Mouse (Mus musculus) kidney, embryonic 16.5 days (tissue): ENCODE results near the gene Slc6a20b. TPM values are rescaled to one million over a fixed set of nuclear protein-coding genes. Genes with fewer than 3 reads are reported as not detected.

Experiments used
- ATAC-seq: fragments of 200-750 bp; cut with Nextera tagmentation; 2 replicates; pipeline ENCODE4 v1.8.0; 2017; ENCODE audit warnings: moderate TSS enrichment; ENCODE audit not compliant: low FRiP score, low TSS enrichment
- H3K27ac ChIP-seq: fragments of 300-500 bp; sonication (generic); 2 replicates; pipeline ENCODE4 v1.5.1; 2014; ENCODE audit warnings: low read length
- H3K27me3 ChIP-seq: fragments of 300-500 bp; sonication (generic); 2 replicates; pipeline ENCODE4 v1.6.1; 2014; ENCODE audit warnings: low read length, control low read depth, mixed read lengths; ENCODE audit not compliant: insufficient read depth
- H3K36me3 ChIP-seq: fragments of 300-500 bp; sonication (generic); 2 replicates; pipeline ENCODE4 v1.6.1; 2014; ENCODE audit warnings: low read length, control low read depth, mixed read lengths; ENCODE audit not compliant: insufficient read depth
- H3K4me1 ChIP-seq: fragments of 300-500 bp; sonication (generic); 2 replicates; pipeline ENCODE4 v1.6.1; 2014; ENCODE audit warnings: low read length, control low read depth, mixed read lengths; ENCODE audit not compliant: insufficient read depth
- H3K4me2 ChIP-seq: fragments of 300-500 bp; sonication (generic); replicated peaks from 2 replicates; pipeline ENCODE4 v1.6.1; 2014; ENCODE audit warnings: low read depth, low read length
- H3K4me3 ChIP-seq: fragments of 300-500 bp; sonication (generic); 2 replicates; pipeline ENCODE4 v1.5.1; 2014; ENCODE audit warnings: mild to moderate bottlenecking, low read length
- H3K9ac ChIP-seq: fragments of 300-500 bp; sonication (generic); replicated peaks from 2 replicates; pipeline ENCODE4 v1.6.1; 2014; ENCODE audit warnings: low read length
- H3K9me3 ChIP-seq: fragments of 300-500 bp; sonication (generic); 2 replicates; pipeline ENCODE4 v1.6.1; 2016; ENCODE audit warnings: low read length, control low read depth
- WGBS: fragments of 180-500 bp; shearing (Covaris S2); extraction: QIAGEN DNeasy Blood & Tissue Kit; methylation state at CpG from one replicate; pipeline ENCODE4 v1.1.7; 2014; 5-methylcytosine and 5-hydroxymethylcytosine counted together
- polyA plus RNA-seq: library from polyadenylated mRNA; unstranded; fragments of >200 nt; fragmentation: Nextera tagmentation; extraction: Ambion mirVana; gene quantifications from 2 replicates; pipeline ENCODE4 v1.2.1, GENCODE M21; 2015

The Slc6a20b gene
- polyA plus RNA-seq, 1 experiment from 2014 or later, result 7.9 TPM

DNA sequence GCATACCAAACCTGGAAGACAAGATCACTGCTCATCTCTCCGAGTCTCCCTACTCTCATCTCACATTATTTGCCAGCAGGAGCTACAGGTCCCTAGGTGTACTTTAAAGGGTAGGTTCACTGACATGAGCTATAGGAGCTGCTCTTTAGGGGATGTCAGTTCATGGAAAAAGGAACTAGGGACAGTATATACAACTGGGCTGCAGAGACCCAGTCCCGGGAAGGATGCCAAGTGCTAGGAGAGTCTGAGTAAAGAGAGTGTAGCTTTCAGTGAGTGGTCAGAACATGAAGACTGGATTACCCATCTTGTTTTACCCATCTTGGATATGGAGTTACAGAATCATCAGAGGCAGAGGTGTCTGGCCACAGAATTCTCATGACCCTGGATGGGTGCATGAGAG lies 35.0 kb downstream of the Slc6a20b start:
- WGBS, result 94% methylated on average over 2 of the region's 2 CpGs
- Histone ChIP-seq H3K9me3 (no peaks in the 10 kb centered on the region), H3K4me3 (no peak overlapping the region), H3K36me3 (peaks cover 8% of the 10 kb centered on the region), H3K27ac (no peak overlapping the region), H3K27me3 (no peaks in the 10 kb centered on the region), H3K9ac (no peak overlapping the region), H3K4me2 (no peak overlapping the region), H3K4me1 (no peaks in the 10 kb centered on the region)
- no peak for ATAC-seq

GRCm38 (mm10) chr9:123596910-123597309 lies 35.5 kb downstream of the Slc6a20b start:
- H3K4me1 ChIP-seq, result no peaks in the 10 kb centered on the region
- no peaks in the 10 kb centered on the region for H3K9me3 ChIP-seq
- WGBS, result 100% methylated on average over 2 of the region's 2 CpGs
- H3K4me2 ChIP-seq, result no peak overlapping the region
- peaks cover 8% of the 10 kb centered on the region for H3K36me3 ChIP-seq
- 0 out of 2 replicates have a peak, but pooled peaks have one; percentile 49 for ATAC-seq
- H3K27me3 ChIP-seq, result no peaks in the 10 kb centered on the region
- H3K4me3 ChIP-seq, result no peak overlapping the region
- H3K9ac ChIP-seq, result no peak overlapping the region
- H3K27ac ChIP-seq, result no peak overlapping the region

DNA sequence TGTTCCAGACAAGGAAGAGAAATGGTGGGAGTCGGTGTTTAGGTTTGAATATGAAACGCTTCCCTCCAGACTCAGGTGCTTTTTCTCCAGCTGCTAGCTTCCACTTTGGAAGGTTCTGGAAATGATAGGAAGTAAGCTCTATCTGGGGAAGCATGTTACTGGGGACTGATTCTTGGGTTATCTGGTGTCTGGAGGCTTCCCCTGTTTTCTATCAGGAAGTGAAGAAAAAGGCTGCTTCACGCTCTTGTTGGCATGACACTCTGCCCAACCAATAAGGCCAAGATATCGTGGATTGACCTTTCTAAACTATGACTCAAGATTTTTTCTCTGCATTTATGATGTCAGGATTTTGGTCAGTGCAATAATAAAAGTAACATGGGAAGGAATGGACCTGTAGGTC lies 37.2 kb downstream of the Slc6a20b start:
- peaks cover 11% of the 10 kb centered on the region for H3K36me3 ChIP-seq
- H3K4me2 ChIP-seq, result no peak overlapping the region
- no peak for ATAC-seq
- H3K4me1 ChIP-seq, result no peaks in the 10 kb centered on the region
- no peaks in the 10 kb centered on the region for H3K27me3 ChIP-seq
- no peak overlapping the region for H3K27ac ChIP-seq
- H3K9me3 ChIP-seq, result no peaks in the 10 kb centered on the region
- no peak overlapping the region for H3K9ac ChIP-seq
- no peak overlapping the region for H3K4me3 ChIP-seq
- 95% methylated on average over 4 of the region's 4 CpGs for WGBS

GRCm38 (mm10) chr9:123589240-123589910 lies 43.0 kb downstream of the Slc6a20b start:
- H3K9ac ChIP-seq, result no peak overlapping the region
- H3K36me3 ChIP-seq, result peaks cover 19% of the 10 kb centered on the region
- H3K4me1 ChIP-seq, result no peaks in the 10 kb centered on the region
- no peak overlapping the region for H3K4me2 ChIP-seq
- H3K27me3 ChIP-seq, result no peaks in the 10 kb centered on the region
- H3K9me3 ChIP-seq, result no peaks in the 10 kb centered on the region
- no peak overlapping the region for H3K27ac ChIP-seq
- peak; percentile 74; the same call in 1 of the 2 replicates for ATAC-seq
- 62% methylated on average over 7 of the region's 7 CpGs for WGBS
- H3K4me3 ChIP-seq, result no peak overlapping the region

GRCm38 (mm10) chr9:123577360-123578192 lies 54.8 kb downstream of the Slc6a20b start:
- H3K36me3 ChIP-seq, result peaks cover 23% of the 10 kb centered on the region
- no peak for ATAC-seq
- no peak overlapping the region for H3K9ac ChIP-seq
- H3K27me3 ChIP-seq, result no peaks in the 10 kb centered on the region
- no peak overlapping the region for H3K27ac ChIP-seq
- WGBS, result 80% methylated on average over 10 of the region's 10 CpGs
- no peak overlapping the region for H3K4me3 ChIP-seq
- H3K9me3 ChIP-seq, result no peaks in the 10 kb centered on the region
- H3K4me2 ChIP-seq, result no peak overlapping the region
- H3K4me1 ChIP-seq, result no peaks in the 10 kb centered on the region

GRCm38 (mm10) chr9:123554599-123554998 lies 77.8 kb downstream of the Slc6a20b start:
- 44% methylated on average over 3 of the region's 3 CpGs for WGBS
- Histone ChIP-seq H3K36me3 (peaks cover 56% of the 10 kb centered on the region), H3K4me1 (no peaks in the 10 kb centered on the region), H3K27ac (no peak overlapping the region), H3K27me3 (no peaks in the 10 kb centered on the region), H3K4me3 (no peak overlapping the region), H3K9me3 (no peaks in the 10 kb centered on the region), H3K4me2 (no peak overlapping the region), H3K9ac (no peak overlapping the region)
- ATAC-seq, result no peak

Other genes with a start within 250 kb of the Slc6a20b start
- gene Limd1, start 153.9 kb downstream of the Slc6a20b start, polyA plus RNA-seq, result 55.7 and 58.1 TPM in 2 replicates
- 63.8 and 68.7 TPM in 2 replicates for gene Sacm1l, start 102.8 kb downstream of the Slc6a20b start, polyA plus RNA-seq
- gene Ccr9, start 45.9 kb upstream of the Slc6a20b start, polyA plus RNA-seq, result 0.09 and 0.16 TPM in 2 replicates
- 0.69 and 0.94 TPM in 2 replicates for gene Slc6a20a, start 46.3 kb upstream of the Slc6a20b start, polyA plus RNA-seq
- gene Lztfl1, start 85.1 kb upstream of the Slc6a20b start, polyA plus RNA-seq, result 48.1 and 48.4 TPM in 2 replicates
- 0.30 and 0.54 TPM in 2 replicates for gene Cxcr6, start 173.9 kb upstream of the Slc6a20b start, polyA plus RNA-seq
- 10.8 and 14.5 TPM in 2 replicates for gene Fyco1, start 219.3 kb upstream of the Slc6a20b start, polyA plus RNA-seq
- not detected in 2 replicates for gene Xcr1, start 229.5 kb upstream of the Slc6a20b start, polyA plus RNA-seq